Comparison of ENCODE assay signal across 8 mouse cellular contexts in the genomic region with DNA sequence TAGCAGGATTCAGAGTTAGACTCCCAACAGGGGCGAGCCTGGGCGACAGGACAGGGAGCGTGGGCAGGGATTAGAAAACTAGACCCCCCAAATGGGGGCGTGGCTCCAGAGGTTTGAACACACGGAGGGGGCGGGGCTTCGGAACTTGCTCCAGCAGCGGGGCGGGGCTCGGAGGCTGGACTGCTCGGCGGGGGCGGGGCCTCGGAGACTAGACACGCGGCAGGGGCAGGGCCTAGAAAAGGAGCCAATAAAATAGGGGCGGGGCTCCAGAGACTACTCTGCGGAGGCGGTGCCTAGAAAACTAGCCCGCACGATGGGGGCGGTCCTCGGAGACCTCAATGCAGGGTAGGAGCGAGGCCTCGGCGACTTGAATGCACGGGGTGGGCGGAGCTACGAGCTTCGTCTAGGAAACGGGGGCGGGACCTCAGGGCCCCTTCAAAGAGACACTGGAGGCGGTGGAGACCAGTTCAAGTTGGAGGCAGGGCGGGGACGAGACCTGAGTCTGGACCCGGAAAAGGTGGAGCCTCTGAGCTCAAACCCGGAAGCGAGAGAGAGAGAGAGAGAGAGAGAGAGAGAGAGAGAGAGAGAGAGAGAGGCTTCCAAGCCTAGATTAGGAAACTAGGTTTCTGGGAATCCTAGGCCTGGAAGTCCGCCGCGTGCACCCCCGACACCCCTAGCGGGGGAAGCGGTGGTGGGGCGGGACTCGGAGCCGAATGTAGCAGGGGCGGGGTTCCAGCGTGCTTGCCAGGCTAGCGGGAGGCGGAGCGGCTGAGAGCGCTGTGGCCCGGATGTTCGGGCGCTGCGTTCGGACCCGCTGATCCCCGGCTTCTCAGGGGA. TPM values are rescaled to one million over a fixed set of nuclear protein-coding genes. Genes with fewer than 3 reads are reported as not detected.
A peak's percentile ranks its signal among the peaks of the same experiment; 100 is the strongest.
DNase-seq lines count a peak whose midpoint lies in the region; ATAC-seq and TF ChIP-seq lines count a peak whose summit lies in the region.

A gene (minus strand): TSS at position 111 of the 837 bp plus-strand sequence.
A gene (plus strand): TSS at position 261 of the 837 bp plus-strand sequence.

- peak within 1 kb of the TSS; percentile 64 for H3K27ac ChIP-seq in ES-Bruce4 (ENCODE audit: insufficient read depth, low read length)
- H3K27ac ChIP-seq in forebrain, embryonic 13.5 days: peak within 1 kb of the TSS; percentile 94
- H3K27ac ChIP-seq in liver, postnatal 0 days (ENCODE audit: low read depth): peak within 1 kb of the TSS; percentile 96
- peak within 1 kb of the TSS; percentile 97 for H3K27ac ChIP-seq in neural tube, embryonic 14.5 days (ENCODE audit: low read depth, low read length)

- peak; percentile 100 for DNase-seq in heart, postnatal 10 days
- peak; percentile 99 for DNase-seq in large intestine, adult 2 months (ENCODE audit: low read depth, low spot score)
- DNase-seq in liver, postnatal 0 days: peak; percentile 99
- peak; percentile 100 for DNase-seq in testis, postnatal 10 days (ENCODE audit: low spot score)

- TF ChIP-seq EP300 in ES-Bruce4 (IDR thresholded peaks at IDR 0.05; ENCODE audit: insufficient read depth, low read depth, low read length): no peak
- TF ChIP-seq EP300 in liver, postnatal 0 days (IDR thresholded peaks at IDR 0.05; ENCODE audit: low read depth): peak; percentile 65; the same call in 1 of the 2 replicates

- intact Hi-C loops in heart, postnatal 10 days (cut with DNase I): no loop called here

- H3K4me3 ChIP-seq in ES-Bruce4 (ENCODE audit: low read depth, low read length): peak within 1 kb of the TSS; percentile 79
- H3K4me3 ChIP-seq in forebrain, embryonic 13.5 days: peak within 1 kb of the TSS; percentile 57
- H3K4me3 ChIP-seq in liver, postnatal 0 days (ENCODE audit: low read depth, low read length): peak within 1 kb of the TSS; percentile 68
- peak within 1 kb of the TSS; percentile 72 for H3K4me3 ChIP-seq in neural tube, embryonic 14.5 days (ENCODE audit: low read depth, low read length)

- peak; percentile 60 for TF ChIP-seq POLR2A in ES-Bruce4 (IDR thresholded peaks at IDR 0.05; ENCODE audit: insufficient read depth, low read length)

- no peaks in the 10 kb centered on the region for H3K9me3 ChIP-seq in ES-Bruce4 (replicated peaks; ENCODE audit: control insufficient read depth, insufficient read depth, low read length, poor library complexity, severe bottlenecking)
- H3K9me3 ChIP-seq in forebrain, embryonic 13.5 days (replicated peaks): no peaks in the 10 kb centered on the region
- H3K9me3 ChIP-seq in liver, postnatal 0 days (ENCODE audit: low read length): no peaks in the 10 kb centered on the region
- no peaks in the 10 kb centered on the region for H3K9me3 ChIP-seq in neural tube, embryonic 14.5 days (ENCODE audit: control insufficient read depth, low read length)

- peaks cover 3% of the 10 kb centered on the region for H3K36me3 ChIP-seq in ES-Bruce4 (ENCODE audit: control insufficient read depth, insufficient read depth, low read length, poor library complexity, severe bottlenecking)
- peaks cover 8% of the 10 kb centered on the region for H3K36me3 ChIP-seq in forebrain, embryonic 13.5 days (ENCODE audit: poor library complexity, severe bottlenecking)
- H3K36me3 ChIP-seq in liver, postnatal 0 days (replicated peaks; ENCODE audit: insufficient read depth, low read length): 0 out of 2 replicates have a peak, but pooled peaks cover 3% of the 10 kb centered on the region
- no peaks in the 10 kb centered on the region for H3K36me3 ChIP-seq in neural tube, embryonic 14.5 days (ENCODE audit: control insufficient read depth, insufficient read depth, low read length)

- WGBS in forebrain, embryonic 13.5 days: 2% methylated on average over 60 of the region's 60 CpGs
- WGBS in large intestine, adult 2 months: 2% methylated on average over 60 of the region's 60 CpGs
- WGBS in liver, postnatal 0 days (ENCODE audit: insufficient replicate concordance): 1% methylated on average over 59 of the region's 60 CpGs
- under 1% methylated on average over 59 of the region's 60 CpGs for WGBS in neural tube, embryonic 14.5 days

- ATAC-seq in cerebellum, adult (ENCODE audit: insufficient number of reproducible peaks, low FRiP score, low TSS enrichment): peak; percentile 93
- peak; percentile 97 for ATAC-seq in forebrain, embryonic 13.5 days
- ATAC-seq in liver, postnatal 0 days: peak; percentile 87
- peak; percentile 94 for ATAC-seq in neural tube, embryonic 14.5 days (ENCODE audit: low read depth)

- peak within 1 kb of the TSS; percentile 76 for H3K4me2 ChIP-seq in forebrain, embryonic 13.5 days
- H3K4me2 ChIP-seq in liver, postnatal 0 days (ENCODE audit: low read depth, low read length): peak within 1 kb of the TSS; percentile 94
- peak within 1 kb of the TSS; percentile 85 for H3K4me2 ChIP-seq in neural tube, embryonic 14.5 days (ENCODE audit: low read depth, low read length)

- peak within 1 kb of the TSS; percentile 81 for H3K9ac ChIP-seq in ES-Bruce4 (ENCODE audit: low read depth, poor library complexity, severe bottlenecking)
- peak within 1 kb of the TSS; percentile 81 for H3K9ac ChIP-seq in forebrain, embryonic 13.5 days
- peak within 1 kb of the TSS; percentile 73 for H3K9ac ChIP-seq in liver, postnatal 0 days (replicated peaks)
- H3K9ac ChIP-seq in neural tube, embryonic 14.5 days (replicated peaks; ENCODE audit: low read depth, low read length): peak within 1 kb of the TSS; percentile 88

- H3K27me3 ChIP-seq in ES-Bruce4 (ENCODE audit: control insufficient read depth, insufficient read depth, low read length, poor library complexity, severe bottlenecking): no peaks in the 10 kb centered on the region
- no peaks in the 10 kb centered on the region for H3K27me3 ChIP-seq in forebrain, embryonic 13.5 days
- no peaks in the 10 kb centered on the region for H3K27me3 ChIP-seq in liver, postnatal 0 days (ENCODE audit: insufficient read depth, low read length)
- H3K27me3 ChIP-seq in neural tube, embryonic 14.5 days (ENCODE audit: control insufficient read depth, insufficient read depth, low read length): no peaks in the 10 kb centered on the region

- H3K4me1 ChIP-seq in ES-Bruce4 (ENCODE audit: control insufficient read depth, insufficient read depth, low read length): no peaks in the 10 kb centered on the region
- H3K4me1 ChIP-seq in forebrain, embryonic 13.5 days: peaks cover 38% of the 10 kb centered on the region
- H3K4me1 ChIP-seq in liver, postnatal 0 days (ENCODE audit: insufficient read depth): peaks cover 18% of the 10 kb centered on the region
- peaks cover 21% of the 10 kb centered on the region for H3K4me1 ChIP-seq in neural tube, embryonic 14.5 days (ENCODE audit: control insufficient read depth, insufficient read depth, low read length)

- no peak for TF ChIP-seq CTCF in ES-Bruce4 (IDR thresholded peaks at IDR 0.05; ENCODE audit: low read depth, low read length)
- peak; percentile 37; the same call in 1 of the 2 replicates for TF ChIP-seq CTCF in liver, postnatal 0 days (IDR thresholded peaks at IDR 0.05; ENCODE audit: low read depth)

RNA-seq across cellular contexts. Expression of the first gene that starts in this region (rescaled TPM):
- polyA plus RNA-seq in ES-Bruce4 (2011; ENCODE audit: insufficient read depth, insufficient read length, low read depth, missing spikeins): 5.5 and 8.3 TPM in 2 replicates
- polyA plus RNA-seq in forebrain, embryonic 13.5 days (2015; fragmentation: Nextera tagmentation; extraction: Ambion mirVana): 6.9 and 7.7 TPM in 2 replicates
- 10 to 100 TPM; 10.3 to 13.8 TPM for total RNA-seq in heart, postnatal 10 days (2021)
- polyA plus RNA-seq in large intestine, adult 2 months (2012; rRNA removed): 2.1 and 2.9 TPM in 2 replicates
- 19.2 and 20.2 TPM in 2 replicates for polyA plus RNA-seq in liver, postnatal 0 days (2015; fragmentation: Nextera tagmentation; extraction: Ambion mirVana)
- polyA plus RNA-seq in neural tube, embryonic 14.5 days (2014; fragmentation: Nextera tagmentation; extraction: Ambion mirVana): 14.4 and 16.6 TPM in 2 replicates

RNA-seq across cellular contexts. Expression of the second gene that starts in this region (rescaled TPM):
- 42.1 and 42.6 TPM in 2 replicates for polyA plus RNA-seq in ES-Bruce4 (2011; ENCODE audit: insufficient read depth, insufficient read length, low read depth, missing spikeins)
- 112 and 116 TPM in 2 replicates for polyA plus RNA-seq in forebrain, embryonic 13.5 days (2015; fragmentation: Nextera tagmentation; extraction: Ambion mirVana)
- 10 to 100 TPM; 28.2 to 34.6 TPM for total RNA-seq in heart, postnatal 10 days (2021)
- polyA plus RNA-seq in large intestine, adult 2 months (2012; rRNA removed): 36.2 and 38.0 TPM in 2 replicates
- 28.1 and 28.6 TPM in 2 replicates for polyA plus RNA-seq in liver, postnatal 0 days (2015; fragmentation: Nextera tagmentation; extraction: Ambion mirVana)
- polyA plus RNA-seq in neural tube, embryonic 14.5 days (2014; fragmentation: Nextera tagmentation; extraction: Ambion mirVana): 101 and 113 TPM in 2 replicates

Comparison
In these comparisons a context has a peak if more than half of its experiments do, and no peak if none do; other contexts are left out.
1. Peak in every context shown above with its lines: DNase-seq, ATAC-seq, H3K4me3 ChIP-seq and H3K27ac ChIP-seq.